Mouse (Mus musculus): ENCODE results near the gene Pnpla2.

GRCm38 (mm10) chr7:141432741-141433516 is 22.1 kb upstream of the Pnpla2 start:
- TF ChIP-seq POLR2A (IDR thresholded peaks at IDR 0.05; ENCODE audit: low read depth, low read length) (no peak), CTCF (conservative IDR thresholded peaks at IDR 0.05; ENCODE audit: insufficient read depth, insufficient read length, low read depth, low read length) (no peak; the same call in 1 of the 2 replicates)
